Mouse (Mus musculus): ENCODE measurements around the gene Trem3. TPM values are rescaled to one million over a fixed set of nuclear protein-coding genes. Genes with fewer than 3 reads are reported as not detected.

Trem3 gene
- polyA plus RNA-seq, 1 experiment from 2014 or later, result 0.55 TPM

DNA sequence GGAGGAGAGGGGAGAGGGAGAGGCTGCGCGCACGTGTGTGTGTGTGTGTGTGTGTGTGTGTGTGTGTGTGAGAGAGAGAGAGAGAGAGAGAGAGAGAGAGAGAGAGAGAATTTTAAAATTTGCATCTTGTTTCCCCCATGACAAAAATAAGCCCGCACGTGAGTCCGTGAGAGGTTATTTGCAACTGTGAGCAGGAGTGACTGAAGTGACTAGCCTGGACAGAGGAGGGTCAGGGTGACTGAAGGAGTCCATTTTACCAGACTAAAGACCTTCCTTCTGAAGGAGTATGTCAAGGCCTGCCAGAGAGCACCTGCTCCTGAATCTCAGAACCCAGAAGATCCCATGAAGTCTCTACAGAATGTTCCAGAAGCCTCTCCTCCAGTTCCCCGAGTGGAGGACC, 52.2 kb downstream of the Trem3 start:
- H3K4me3 ChIP-seq, result no peak overlapping the region
- no peak overlapping the region for H3K27ac ChIP-seq
- no peaks in the 10 kb centered on the region for H3K9me3 ChIP-seq
- no peaks in the 10 kb centered on the region for H3K4me1 ChIP-seq
- H3K4me2 ChIP-seq, result no peak overlapping the region
- H3K27me3 ChIP-seq, result no peaks in the 10 kb centered on the region
- ATAC-seq (ENCODE audit: borderline replicate concordance, extremely low read depth, low FRiP score, low TSS enrichment), result no peak
- no peak overlapping the region for H3K9ac ChIP-seq
- no peaks in the 10 kb centered on the region for H3K36me3 ChIP-seq
- WGBS, result 58% methylated on average over 7 of the region's 7 CpGs

DNA sequence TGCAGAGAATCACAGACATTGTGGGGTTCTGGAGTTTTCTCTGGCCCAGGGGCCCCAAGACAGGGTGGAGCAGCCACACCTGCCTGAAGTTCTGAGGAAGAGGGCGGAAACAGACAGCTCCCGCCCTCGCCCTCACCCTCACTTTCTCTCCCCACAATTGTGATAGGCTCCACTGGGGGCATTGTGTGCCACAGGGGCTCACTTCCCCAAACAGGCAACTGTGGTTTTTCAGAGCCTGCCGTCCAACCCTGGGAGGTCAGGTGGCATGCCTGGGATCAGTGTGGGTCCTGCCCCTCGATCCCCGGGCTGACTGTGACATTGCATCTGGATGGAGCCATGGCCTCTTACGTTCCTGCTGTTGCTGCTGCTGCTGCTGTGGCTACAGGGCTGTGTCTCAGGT, 52.6 kb downstream of the Trem3 start:
- no peak for ATAC-seq (ENCODE audit: borderline replicate concordance, extremely low read depth, low FRiP score, low TSS enrichment)
- H3K9ac ChIP-seq, result no peak overlapping the region
- H3K4me2 ChIP-seq, result no peak overlapping the region
- no peaks in the 10 kb centered on the region for H3K4me1 ChIP-seq
- no peak overlapping the region for H3K27ac ChIP-seq
- WGBS, result 60% methylated on average over 7 of the region's 7 CpGs
- no peaks in the 10 kb centered on the region for H3K36me3 ChIP-seq
- H3K4me3 ChIP-seq, result no peak overlapping the region
- no peaks in the 10 kb centered on the region for H3K9me3 ChIP-seq
- no peaks in the 10 kb centered on the region for H3K27me3 ChIP-seq

DNA sequence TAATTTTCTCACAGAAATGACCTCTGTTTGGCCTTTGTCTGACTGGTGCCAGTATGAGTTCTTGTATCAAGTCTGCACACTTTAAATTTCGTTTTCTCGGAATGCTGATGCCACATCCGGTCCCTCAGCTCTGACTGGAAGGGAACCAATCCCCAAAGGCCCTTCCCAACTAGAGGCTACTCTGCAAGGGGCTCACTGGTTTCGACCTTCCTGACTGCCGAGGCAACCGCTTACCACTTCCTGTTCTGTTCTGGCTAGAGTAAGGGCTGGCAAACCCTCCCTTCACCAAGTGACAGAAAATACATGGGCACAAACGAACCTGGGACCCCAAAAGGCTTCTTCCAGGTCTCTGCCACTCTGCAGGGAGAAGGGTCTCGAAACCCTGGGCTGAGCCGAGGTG, 53.3 kb downstream of the Trem3 start:
- H3K27me3 ChIP-seq, result no peaks in the 10 kb centered on the region
- no peak for ATAC-seq (ENCODE audit: borderline replicate concordance, extremely low read depth, low FRiP score, low TSS enrichment)
- no peaks in the 10 kb centered on the region for H3K4me1 ChIP-seq
- H3K9ac ChIP-seq, result no peak overlapping the region
- 69% methylated on average over 9 of the region's 9 CpGs for WGBS
- no peak overlapping the region for H3K4me3 ChIP-seq
- no peaks in the 10 kb centered on the region for H3K36me3 ChIP-seq
- H3K27ac ChIP-seq, result no peak overlapping the region
- H3K4me2 ChIP-seq, result no peak overlapping the region
- no peaks in the 10 kb centered on the region for H3K9me3 ChIP-seq

- no peaks in the 10 kb centered on the region for H3K27me3 ChIP-seq
- no peak overlapping the region for H3K4me2 ChIP-seq
- WGBS, result 80% methylated on average over 5 of the region's 5 CpGs
These were observed 54.2 kb downstream of the Trem3 start for GRCm38 (mm10) chr17:48301792-48302191.

More at GRCm38 (mm10) chr17:48301792-48302191, 54.2 kb downstream of the Trem3 start:
- Histone ChIP-seq H3K36me3 (no peaks in the 10 kb centered on the region), H3K9me3 (no peaks in the 10 kb centered on the region), H3K4me3 (no peak overlapping the region), H3K27ac (no peak overlapping the region), H3K9ac (no peak overlapping the region), H3K4me1 (no peaks in the 10 kb centered on the region)
- ATAC-seq (ENCODE audit: borderline replicate concordance, extremely low read depth, low FRiP score, low TSS enrichment), result no peak

Other genes starting within 250 kb of the Trem3 start
- gene 1700122O11Rik, start 209.5 kb upstream of the Trem3 start, polyA plus RNA-seq (2015; fragmentation: Nextera tagmentation; extraction: Ambion mirVana), result not detected in 2 replicates
- not detected in 2 replicates for gene 1700067P10Rik, start 158.5 kb upstream of the Trem3 start, polyA plus RNA-seq (2015; fragmentation: Nextera tagmentation; extraction: Ambion mirVana)
- not detected in 2 replicates for gene 9830107B12Rik, start 101.5 kb upstream of the Trem3 start, polyA plus RNA-seq (2015; fragmentation: Nextera tagmentation; extraction: Ambion mirVana)
- 0.09 TPM in 1 of 2 replicates, not detected in the other for gene A530064D06Rik, start 80.5 kb upstream of the Trem3 start, polyA plus RNA-seq (2015; fragmentation: Nextera tagmentation; extraction: Ambion mirVana)
- 0.30 and 0.40 TPM in 2 replicates for gene Trem1, start 15.0 kb upstream of the Trem3 start, polyA plus RNA-seq (2015; fragmentation: Nextera tagmentation; extraction: Ambion mirVana)
- gene Treml4, start 16.5 kb downstream of the Trem3 start, polyA plus RNA-seq (2015; fragmentation: Nextera tagmentation; extraction: Ambion mirVana), result 0.13 and 0.37 TPM in 2 replicates
- gene Treml2, start 51.7 kb downstream of the Trem3 start, polyA plus RNA-seq (2015; fragmentation: Nextera tagmentation; extraction: Ambion mirVana), result 0.21 and 0.62 TPM in 2 replicates
- 0.39 and 0.43 TPM in 2 replicates for gene B430306N03Rik, start 68.4 kb downstream of the Trem3 start, polyA plus RNA-seq (2015; fragmentation: Nextera tagmentation; extraction: Ambion mirVana)
- 3.4 and 4.7 TPM in 2 replicates for gene Trem2, start 98.6 kb downstream of the Trem3 start, polyA plus RNA-seq (2015; fragmentation: Nextera tagmentation; extraction: Ambion mirVana)
- gene Treml1, start 112.1 kb downstream of the Trem3 start, polyA plus RNA-seq (2015; fragmentation: Nextera tagmentation; extraction: Ambion mirVana), result 2.7 and 2.9 TPM in 2 replicates
- 17.0 and 19.9 TPM in 2 replicates for gene Nfya, start 162.1 kb downstream of the Trem3 start, polyA plus RNA-seq (2015; fragmentation: Nextera tagmentation; extraction: Ambion mirVana)
- gene Oard1, start 162.2 kb downstream of the Trem3 start, polyA plus RNA-seq (2015; fragmentation: Nextera tagmentation; extraction: Ambion mirVana), result 70.6 and 75.7 TPM in 2 replicates
- gene Apobec2, start 185.2 kb downstream of the Trem3 start, polyA plus RNA-seq (2015; fragmentation: Nextera tagmentation; extraction: Ambion mirVana), result 7.5 and 8.7 TPM in 2 replicates
- 3.6 and 3.8 TPM in 2 replicates for gene Tspo2, start 203.7 kb downstream of the Trem3 start, polyA plus RNA-seq (2015; fragmentation: Nextera tagmentation; extraction: Ambion mirVana)
- 2.0 and 2.4 TPM in 2 replicates for gene Unc5cl, start 207.1 kb downstream of the Trem3 start, polyA plus RNA-seq (2015; fragmentation: Nextera tagmentation; extraction: Ambion mirVana)

Data from lung, embryonic 15.5 days (tissue).